Comparison of ENCODE assay signal across 25 mouse cellular contexts in genomic region chr13:111159498-111159897, GRCm38 (mm10).
"Had no signal": no experiment of that assay in that cellular context is flagged by ENCODE, and none has a peak within 500 bp of the region (broad histone marks: within the 10 kb centered on the region; RNA-seq: fewer than 3 reads in every experiment).

No protein-coding gene starts in this region.

- H3K27me3 ChIP-seq: embryonic facial prominence, embryonic 12.5 days; embryonic facial prominence, embryonic 13.5 days; embryonic facial prominence, embryonic 15.5 days; forebrain, embryonic 12.5 days; forebrain, embryonic 13.5 days; forebrain, embryonic 15.5 days had no signal

- H3K36me3 ChIP-seq: embryonic facial prominence, embryonic 10.5 days; embryonic facial prominence, embryonic 12.5 days; embryonic facial prominence, embryonic 13.5 days; embryonic facial prominence, embryonic 15.5 days; forebrain, embryonic 10.5 days; forebrain, embryonic 12.5 days; forebrain, embryonic 15.5 days had no signal

- H3K4me3 ChIP-seq: embryonic facial prominence, embryonic 10.5 days; embryonic facial prominence, embryonic 12.5 days; embryonic facial prominence, embryonic 13.5 days; embryonic facial prominence, embryonic 15.5 days; erythroblast, embryonic 14.5 days; forebrain, embryonic 10.5 days; forebrain, embryonic 12.5 days; forebrain, embryonic 13.5 days; forebrain, embryonic 15.5 days; gastrocnemius, adult 2 months; heart, adult 2 months had no signal

- H3K4me2 ChIP-seq: embryonic facial prominence, embryonic 12.5 days; embryonic facial prominence, embryonic 13.5 days; embryonic facial prominence, embryonic 15.5 days; forebrain, embryonic 12.5 days; forebrain, embryonic 13.5 days; forebrain, embryonic 15.5 days had no signal

- DNase-seq: cerebellum, adult 9-10 months; cerebellum, adult 9-11 months; cerebellum, postnatal 10 days; cerebellum, postnatal 14 days; cerebellum, postnatal 25 days; cerebellum, postnatal 36 days; embryo, embryonic 11 days; forebrain, postnatal 0 days; gastrocnemius, adult 2 months; gastrocnemius, postnatal 10 days; gastrocnemius, postnatal 14 days; gastrocnemius, postnatal 25 days; gastrocnemius, postnatal 36 days; heart, adult 11 months; heart, adult 18-20 months; heart, adult 2 months had no signal
